Mouse (Mus musculus): ENCODE measurements around the gene Arid3c.

Gene Arid3c

GRCm38 (mm10) chr4:41745021-41745420, 14.1 kb upstream of the Arid3c start:
- DNase-seq (ENCODE audit: low spot score in 2 of 2): no peak

DNA sequence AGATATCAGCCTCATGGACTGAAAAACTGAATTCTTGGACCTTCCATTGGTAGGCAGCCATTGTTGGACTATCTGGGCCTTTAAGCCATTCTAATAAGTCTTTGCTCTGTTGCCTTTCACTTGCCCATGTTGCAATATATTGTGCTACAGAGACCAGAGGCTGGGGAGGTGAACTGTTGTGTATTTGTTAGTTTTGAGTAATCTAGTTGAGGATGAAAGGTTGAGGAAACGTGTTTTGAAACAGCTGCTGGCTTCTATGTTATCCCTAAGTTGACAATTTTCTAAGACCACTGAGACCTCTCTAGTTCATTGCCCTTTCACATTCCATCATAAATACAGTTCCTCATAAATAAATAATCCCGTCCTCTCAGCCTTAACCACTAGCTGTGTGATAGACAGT, 13.2 kb upstream of the Arid3c start:
- DNase-seq (ENCODE audit: low spot score in 2 of 2): no peak

DNA sequence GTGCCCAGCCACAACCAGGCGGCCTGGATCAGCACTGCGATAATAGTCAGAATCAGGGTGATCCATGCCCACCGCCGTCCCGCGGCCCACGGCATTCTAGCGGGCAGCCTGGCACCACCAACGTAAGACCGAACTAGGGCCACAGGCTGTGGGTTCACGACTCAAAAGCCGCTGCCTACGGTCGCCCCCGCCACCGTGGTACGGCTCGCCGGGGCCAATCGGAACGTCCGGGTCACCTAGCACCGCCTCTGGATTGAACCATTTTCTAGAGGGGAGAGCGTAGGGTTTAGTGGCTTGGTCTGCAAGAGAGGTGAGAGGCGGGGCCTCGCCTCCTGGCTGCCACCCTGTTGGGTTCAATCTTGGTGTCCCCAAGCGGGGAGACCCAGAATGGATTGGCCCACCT, 10.2 kb upstream of the Arid3c start:
- DNase-seq (ENCODE audit: low spot score in 2 of 2): peak; percentile 89 to 92

DNA sequence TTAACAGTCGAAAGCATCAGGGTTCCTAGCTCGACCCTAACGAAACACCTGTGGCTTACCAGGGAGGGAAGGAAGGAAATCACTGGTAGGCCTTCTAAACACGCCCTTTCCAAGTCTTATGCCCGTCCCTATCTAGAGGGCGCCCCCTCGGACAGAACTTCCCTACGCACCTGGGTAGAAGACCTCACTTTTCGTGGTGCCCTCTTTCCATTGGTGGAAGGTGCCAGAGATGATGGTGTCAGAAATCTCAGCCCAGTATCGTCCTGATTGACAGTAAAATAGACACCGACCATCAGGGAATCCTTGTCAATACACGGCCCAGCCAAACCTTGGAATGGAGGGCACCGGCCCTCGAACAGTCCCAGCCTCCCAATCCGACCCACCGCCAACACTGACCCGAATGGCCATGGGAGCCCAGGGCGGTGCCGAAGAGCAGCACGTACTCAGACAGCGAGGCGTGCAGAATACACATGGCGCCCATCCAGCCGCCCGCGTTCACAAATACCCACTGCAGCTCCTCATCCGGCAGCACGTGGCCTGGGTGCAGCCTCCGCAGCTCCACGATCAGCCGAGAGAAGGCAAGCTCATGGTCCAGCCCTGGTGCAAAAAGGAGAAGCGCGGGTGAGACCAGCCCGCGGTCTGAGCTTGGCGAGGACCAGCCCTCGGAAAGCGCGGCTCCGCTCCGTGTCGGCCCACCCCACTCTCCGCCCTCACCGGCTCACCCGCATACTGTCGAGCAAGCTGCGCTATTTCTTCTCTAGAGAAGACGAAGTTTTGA, 9.6 kb upstream of the Arid3c start:
- DNase-seq (ENCODE audit: low spot score in 2 of 2): peak in 1 of 2 experiments; percentile 22

DNA sequence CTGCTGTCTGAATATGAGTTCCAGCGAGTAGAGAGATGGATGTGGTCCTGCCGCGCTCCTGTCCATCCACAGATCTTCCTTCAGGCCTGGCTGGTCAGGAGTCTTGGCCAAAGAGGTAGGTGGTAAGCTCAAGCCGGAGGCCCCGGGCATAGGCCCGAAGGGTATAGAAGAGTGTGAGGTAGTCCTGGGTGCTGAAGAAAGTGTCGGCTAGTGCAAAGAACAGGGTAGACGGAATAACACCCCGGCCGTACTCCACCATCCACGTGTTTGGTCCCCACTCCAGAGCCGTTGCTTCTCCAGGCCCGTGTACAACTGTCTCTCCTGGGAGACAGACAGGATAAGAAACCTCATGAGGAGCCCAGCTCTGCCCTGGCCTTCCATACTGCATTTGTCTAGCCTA, 8.3 kb upstream of the Arid3c start:
- no peak for DNase-seq (ENCODE audit: low spot score in 2 of 2)

- no peak for DNase-seq (ENCODE audit: low spot score in 2 of 2)
These were observed 7.3 kb upstream of the Arid3c start for GRCm38 (mm10) chr4:41738256-41738603.

GRCm38 (mm10) chr4:41737602-41738255, 6.8 kb upstream of the Arid3c start:
- peak; percentile 71 to 81 for DNase-seq (ENCODE audit: low spot score in 2 of 2)

- DNase-seq (ENCODE audit: low spot score in 2 of 2): no peak
These were observed 3.9 kb downstream of the Arid3c start for GRCm38 (mm10) chr4:41726826-41727621.

DNA sequence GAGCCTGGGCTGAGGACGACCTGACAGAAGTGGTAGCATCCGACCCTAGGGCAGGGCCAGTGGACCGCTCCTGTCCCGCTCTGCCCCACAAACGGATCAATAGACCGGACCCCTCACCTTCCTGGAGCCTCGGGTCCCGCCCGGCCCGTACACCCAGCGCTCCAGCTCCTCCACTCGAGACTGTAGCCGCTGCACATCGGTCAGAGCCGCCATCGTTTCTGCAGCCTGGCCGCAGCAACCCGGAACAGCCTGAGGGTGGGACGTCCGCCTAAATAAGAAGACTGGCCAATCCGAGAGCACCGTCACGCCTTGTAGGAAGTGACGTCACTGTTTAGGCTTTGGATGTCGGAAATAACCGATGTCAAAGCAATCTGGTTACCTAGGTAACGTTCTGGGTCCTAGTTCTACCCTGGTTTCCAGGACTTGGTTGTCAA, 8.0 kb downstream of the Arid3c start, which contains the start of gene Dctn3:
TSS of gene Dctn3 (minus strand) at position 253 of the 434 bp plus-strand sequence.
- peak; percentile 86 to 88 for DNase-seq (ENCODE audit: low spot score in 2 of 2)

DNA sequence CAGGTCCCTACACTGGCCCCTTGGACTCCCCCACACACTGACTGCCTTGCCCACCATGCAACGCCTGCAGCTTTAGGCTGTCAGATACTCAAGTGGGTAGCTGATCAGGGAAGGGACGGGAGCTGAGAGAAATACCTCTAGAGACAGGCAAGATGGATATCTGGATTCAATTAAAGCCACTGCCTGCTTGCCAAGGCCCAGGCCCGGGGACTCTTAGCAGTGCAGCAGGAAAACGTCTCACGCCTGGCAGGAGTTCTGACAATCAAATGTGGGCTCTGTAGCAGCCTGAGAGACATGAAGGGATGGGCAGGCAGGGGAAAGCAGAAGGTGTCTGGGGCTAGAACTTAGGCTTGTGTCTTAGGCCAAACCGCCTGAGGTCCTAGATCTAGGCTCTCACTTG, 14.1 kb downstream of the Arid3c start:
- DNase-seq (ENCODE audit: low spot score in 2 of 2): no peak

- peak; percentile 36 to 43 for DNase-seq (ENCODE audit: low spot score in 2 of 2)
These were observed 15.3 kb downstream of the Arid3c start for GRCm38 (mm10) chr4:41715596-41715995.

- no peak for DNase-seq (ENCODE audit: low spot score in 2 of 2)
These were observed 15.9 kb downstream of the Arid3c start for GRCm38 (mm10) chr4:41715082-41715481.

DNA sequence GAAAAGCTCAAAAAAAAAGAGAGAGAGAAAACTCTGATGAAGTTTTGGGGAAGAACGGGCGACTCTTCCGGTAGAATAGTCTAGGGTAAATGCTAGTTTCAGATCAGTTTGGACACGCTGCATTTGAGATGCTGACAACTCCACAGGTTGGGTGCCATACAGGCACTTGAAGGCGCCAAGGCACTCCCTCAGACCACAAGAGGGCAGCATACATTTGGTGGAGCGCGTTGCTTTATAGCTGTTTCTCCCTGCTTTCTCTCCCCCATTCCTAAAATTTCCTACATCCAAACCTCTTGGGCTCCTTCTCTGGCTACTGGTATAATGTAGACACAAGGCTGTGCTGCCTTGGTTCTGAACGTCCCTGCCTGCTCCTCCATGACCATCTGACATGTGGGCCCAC, 16.7 kb downstream of the Arid3c start:
- DNase-seq (ENCODE audit: low spot score in 2 of 2): peak; percentile 36 to 62

DNA sequence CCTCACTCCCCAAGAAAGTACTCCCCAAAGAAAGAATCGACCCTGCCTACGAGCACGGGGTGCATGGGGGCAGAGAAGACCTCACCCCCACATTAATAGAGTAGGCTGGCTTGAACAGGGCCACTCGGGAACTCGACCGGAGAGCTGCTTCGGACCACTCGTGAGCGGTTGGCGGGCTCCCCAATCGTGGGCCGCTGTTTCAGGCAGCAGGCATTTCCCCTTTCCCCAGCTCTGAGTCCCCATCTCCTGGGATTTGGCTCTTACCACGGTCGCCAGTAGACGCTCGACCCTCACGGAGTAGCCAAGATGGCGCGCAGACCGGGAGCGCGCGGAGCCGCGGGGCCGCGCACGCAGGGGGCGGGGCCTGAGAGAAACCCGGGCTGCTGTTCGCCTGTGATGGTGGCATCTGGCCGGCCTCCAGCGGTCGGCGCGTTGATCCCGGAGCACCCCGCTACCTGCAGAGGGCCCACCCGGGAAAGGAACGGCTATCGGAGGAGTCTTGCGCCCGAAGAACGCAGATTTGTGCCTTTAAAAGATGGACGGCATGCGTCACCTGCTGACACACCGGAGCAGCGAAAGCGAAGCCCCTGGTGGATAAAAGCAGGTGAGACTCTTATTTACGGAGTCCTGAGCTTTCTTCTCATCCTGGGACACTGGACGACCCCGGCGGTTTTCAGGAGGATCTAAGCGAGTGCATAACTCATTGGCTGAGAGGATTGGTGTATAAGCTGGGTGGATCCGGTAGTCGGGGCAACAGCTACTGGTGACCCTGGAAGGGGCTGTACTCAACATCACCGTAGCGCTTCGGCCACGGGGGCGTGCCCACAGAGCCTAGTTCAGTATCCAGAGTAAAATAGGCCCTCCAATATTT, 17.5 kb downstream of the Arid3c start, which contains the start of gene Rpp25l:
TSS of gene Rpp25l (minus strand) at position 338 of the 871 bp plus-strand sequence.
- peak; percentile 68 to 78 for DNase-seq (ENCODE audit: low spot score in 2 of 2)

GRCm38 (mm10) chr4:41712421-41713196, 18.3 kb downstream of the Arid3c start:
- DNase-seq (ENCODE audit: low spot score in 2 of 2): no peak

DNA sequence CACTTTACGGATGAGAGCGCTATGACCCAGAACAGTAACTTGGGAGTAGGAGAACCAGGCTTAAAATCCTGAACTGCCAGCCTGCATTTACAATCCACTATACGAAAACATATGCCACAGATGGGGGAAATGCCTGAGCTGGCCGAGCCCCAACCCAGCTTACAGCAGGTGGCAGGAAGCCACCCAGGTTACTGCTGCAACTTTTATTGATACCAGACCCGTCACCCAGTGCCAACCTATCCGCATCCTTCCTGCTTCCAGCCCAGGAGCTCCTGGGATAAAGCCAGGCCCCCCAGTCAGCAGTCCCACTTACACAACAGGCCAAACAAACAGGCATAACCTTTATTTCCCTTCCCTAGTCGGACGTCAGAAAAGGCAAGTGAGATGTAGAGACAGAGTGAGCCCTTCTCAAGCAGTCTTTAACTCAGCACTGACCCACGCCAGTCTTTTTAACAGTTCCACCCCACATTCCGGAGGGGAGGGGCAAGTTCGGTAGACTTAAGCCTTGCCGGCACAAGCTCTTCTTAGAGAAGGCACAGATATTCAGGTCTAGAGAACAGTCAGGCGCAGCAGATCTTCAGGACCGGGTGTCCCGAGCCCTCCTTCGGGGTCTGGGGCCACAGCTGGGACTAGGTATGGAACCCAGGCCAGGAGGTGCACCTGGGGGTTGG, 19.1 kb downstream of the Arid3c start:
- DNase-seq (ENCODE audit: low spot score in 2 of 2): no peak

- DNase-seq (ENCODE audit: low spot score in 2 of 2): no peak
These were observed 20.7 kb downstream of the Arid3c start for GRCm38 (mm10) chr4:41710229-41710628.

DNA sequence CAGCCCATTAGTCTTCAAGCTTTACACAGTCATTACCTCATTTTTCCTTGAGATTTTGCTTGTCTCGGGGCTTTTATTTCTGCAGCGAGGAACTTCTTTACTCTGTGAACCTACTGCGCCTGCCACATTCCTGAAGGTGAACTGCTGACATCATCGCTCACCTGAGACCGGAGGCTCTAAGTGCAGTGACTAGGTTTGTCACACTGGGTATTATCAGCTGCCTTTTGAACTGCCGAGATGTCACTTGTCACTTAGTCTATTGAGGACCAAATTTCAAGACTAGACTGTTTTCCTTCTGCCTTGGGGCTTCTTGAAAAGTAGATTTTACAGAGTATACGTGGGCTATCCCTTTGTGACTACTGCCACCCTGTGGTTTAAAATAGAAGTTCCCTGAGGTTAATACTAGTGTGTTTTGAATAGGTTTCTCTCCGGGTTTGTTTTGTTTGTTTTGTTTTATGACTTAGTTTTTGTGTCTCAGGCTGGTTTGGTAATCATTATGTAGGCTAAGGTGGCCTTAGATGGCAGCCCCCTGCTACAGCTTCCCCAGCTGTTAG, 22.7 kb downstream of the Arid3c start:
- DNase-seq (ENCODE audit: low spot score in 2 of 2): peak in 1 of 2 experiments; percentile 31

GRCm38 (mm10) chr4:41707011-41707535, 23.9 kb downstream of the Arid3c start:
- peak in 1 of 2 experiments; percentile 68 for DNase-seq (ENCODE audit: low spot score in 2 of 2)

Data from natural killer cell, adult 2 months (primary cell).